Mouse (Mus musculus) spleen, adult 2 months (tissue): ENCODE data around the gene Ifi27l2b. TPM values are rescaled to one million over a fixed set of nuclear protein-coding genes. Genes with fewer than 3 reads are reported as not detected.

Experiments used
- DNase-seq, 2 experiments: peaks; one replicate each; pipeline versions ENCODE4 v3.0.0 to v3.0.0-alpha.2; 2012 to 2021; ENCODE audit warnings: low spot score in 2 of 2, low read depth in 1 of 2
- H3K27ac ChIP-seq: fragments of 200-500 bp; 2 replicates; pipeline ENCODE4 v1.5.1; 2012; ENCODE audit warnings: low read length, inconsistent platforms; ENCODE audit not compliant: insufficient read depth
- H3K27me3 ChIP-seq: fragments of 200-500 bp; 2 replicates; pipeline ENCODE4 v1.6.1; 2012; ENCODE audit warnings: mild to moderate bottlenecking, moderate library complexity, low read length, inconsistent platforms; ENCODE audit not compliant: control insufficient read depth, insufficient read depth
- H3K36me3 ChIP-seq: fragments of 200-500 bp; 2 replicates; pipeline ENCODE4 v1.6.1; 2012; ENCODE audit warnings: mild to moderate bottlenecking, low read length, inconsistent platforms; ENCODE audit not compliant: control insufficient read depth, insufficient read depth
- H3K4me1 ChIP-seq: fragments of 200-500 bp; 2 replicates; pipeline ENCODE4 v1.6.1; 2011; ENCODE audit warnings: inconsistent platforms; ENCODE audit not compliant: control insufficient read depth, insufficient read depth, insufficient read length
- H3K4me3 ChIP-seq: fragments of 200-500 bp; 2 replicates; pipeline ENCODE4 v1.5.1; 2011; ENCODE audit warnings: mild to moderate bottlenecking, inconsistent platforms; ENCODE audit not compliant: insufficient read depth, insufficient read length; ENCODE audit errors: extremely low read depth
- CTCF ChIP-seq: fragments of 200-500 bp; IDR thresholded peaks from 2 replicates; pipeline ENCODE4 v1.5.1; 2011; ENCODE audit warnings: mild to moderate bottlenecking, inconsistent platforms; ENCODE audit not compliant: insufficient read depth, insufficient read length, insufficient replicate concordance; ENCODE audit errors: extremely low read depth
- POLR2A ChIP-seq: fragments of 200-500 bp; IDR thresholded peaks from 2 replicates; pipeline ENCODE4 v1.6.1; 2011; ENCODE audit warnings: low read depth, low read length, inconsistent platforms
- WGBS: fragments of 180-500 bp; shearing (Covaris S2); methylation state at CpG from one replicate; pipeline ENCODE4 v1.1.7; 2018; 5-methylcytosine and 5-hydroxymethylcytosine counted together
- polyA plus RNA-seq: library from polyadenylated mRNA; depleted of rRNA; stranded (reverse); fragments of >200 nt; gene quantifications from 2 replicates; pipeline ENCODE4 v1.2.3, GENCODE M21; 2012

Ifi27l2b gene
- polyA plus RNA-seq, 1 experiment, result 0.07 TPM

DNA sequence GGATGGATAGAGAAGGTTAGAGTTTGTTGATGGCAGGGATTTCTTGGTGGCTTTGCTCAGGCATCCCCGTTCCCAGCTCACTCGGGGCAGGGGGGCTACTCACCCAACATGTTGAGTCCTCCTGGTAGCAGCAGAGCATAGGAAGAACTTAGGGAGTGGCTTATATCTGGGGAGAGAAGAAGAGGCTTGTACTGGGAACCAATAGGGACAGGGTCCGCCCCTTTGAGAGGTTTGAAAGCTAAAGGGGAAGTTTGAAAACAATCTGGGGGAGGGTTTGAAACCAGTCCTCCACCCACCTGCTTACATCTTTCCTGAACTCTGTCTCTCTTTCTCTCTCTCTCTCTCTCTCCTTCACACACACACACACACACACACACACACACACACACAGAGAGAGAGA, 13.5 kb downstream of the Ifi27l2b start, which contains the start of gene Ifi27l2a:
Gene Ifi27l2a, minus strand, starts transcription at position 157 of the 400 bp plus-strand sequence.
- peaks cover 21% of the 10 kb centered on the region for H3K36me3 ChIP-seq
- DNase-seq, result peak; percentile 36 to 60
- 14% methylated on average over 3 of the region's 3 CpGs for WGBS
- peak; percentile 34 for TF ChIP-seq POLR2A
- no peak for TF ChIP-seq CTCF
- peak within 1 kb of the TSS; percentile 85 for H3K4me3 ChIP-seq
- H3K4me1 ChIP-seq, result peaks cover 2% of the 10 kb centered on the region; the same call in 1 of the 2 replicates
- H3K27ac ChIP-seq, result peak within 1 kb of the TSS; percentile 79
- no peaks in the 10 kb centered on the region for H3K27me3 ChIP-seq

DNA sequence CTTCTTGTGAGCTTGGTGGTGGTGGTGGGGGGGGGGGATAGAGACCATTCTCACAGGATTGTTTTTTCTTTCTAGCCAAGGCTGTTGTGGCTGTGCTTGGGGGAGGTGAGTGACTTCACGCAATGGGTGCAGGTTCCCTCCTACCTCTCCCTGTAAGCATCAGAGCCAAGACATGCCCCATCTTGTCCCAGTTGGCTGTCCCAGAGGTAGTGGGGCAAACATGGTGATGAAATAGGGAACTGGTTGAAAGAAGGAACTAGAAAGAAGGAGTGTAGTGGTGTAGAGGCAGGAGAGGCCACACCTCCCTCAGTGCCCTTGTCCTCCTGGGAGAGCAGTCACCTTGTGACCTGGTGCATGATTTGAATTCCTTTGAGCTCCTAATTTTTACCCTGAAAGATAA, 19.4 kb downstream of the Ifi27l2b start:
- Histone ChIP-seq H3K27me3 (no peaks in the 10 kb centered on the region), H3K36me3 (peaks cover 25% of the 10 kb centered on the region), H3K4me1 (peaks cover 19% of the 10 kb centered on the region; the same call in 1 of the 2 replicates), H3K27ac (0 out of 2 replicates have a peak overlapping the region, but pooled peaks have one; percentile 7), H3K4me3 (no peak overlapping the region)
- no peak for DNase-seq
- 93% methylated on average over 1 of the region's 1 CpGs for WGBS
- no peak for TF ChIP-seq POLR2A

DNA sequence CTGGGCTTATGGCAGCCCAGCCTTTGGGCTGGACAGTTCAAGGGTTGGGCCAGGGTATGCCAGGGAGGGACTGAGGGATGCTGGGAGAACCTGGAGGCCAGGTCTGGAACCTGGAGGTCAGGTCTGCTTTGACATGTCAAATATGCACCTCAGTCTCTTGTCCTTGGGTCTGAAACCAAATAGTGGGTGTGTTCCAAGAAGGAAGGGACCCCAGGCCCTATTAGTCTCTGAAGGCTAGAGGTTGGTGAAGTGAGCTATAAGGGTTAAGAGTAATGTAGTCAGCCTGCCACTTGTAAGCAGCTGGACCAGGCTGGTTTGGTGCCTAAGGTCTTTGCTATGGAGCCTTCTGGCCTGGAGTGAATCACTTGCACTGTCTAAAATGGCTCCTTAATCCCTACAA, 22.2 kb downstream of the Ifi27l2b start:
- DNase-seq, result no peak
- peaks cover 13% of the 10 kb centered on the region for H3K36me3 ChIP-seq
- H3K27ac ChIP-seq, result peak overlapping the region; percentile 95
- H3K4me1 ChIP-seq, result peaks cover 17% of the 10 kb centered on the region; the same call in 1 of the 2 replicates
- TF ChIP-seq POLR2A (no peak), CTCF (no peak)
- H3K27me3 ChIP-seq, result no peaks in the 10 kb centered on the region
- peak overlapping the region; percentile 50 for H3K4me3 ChIP-seq

DNA sequence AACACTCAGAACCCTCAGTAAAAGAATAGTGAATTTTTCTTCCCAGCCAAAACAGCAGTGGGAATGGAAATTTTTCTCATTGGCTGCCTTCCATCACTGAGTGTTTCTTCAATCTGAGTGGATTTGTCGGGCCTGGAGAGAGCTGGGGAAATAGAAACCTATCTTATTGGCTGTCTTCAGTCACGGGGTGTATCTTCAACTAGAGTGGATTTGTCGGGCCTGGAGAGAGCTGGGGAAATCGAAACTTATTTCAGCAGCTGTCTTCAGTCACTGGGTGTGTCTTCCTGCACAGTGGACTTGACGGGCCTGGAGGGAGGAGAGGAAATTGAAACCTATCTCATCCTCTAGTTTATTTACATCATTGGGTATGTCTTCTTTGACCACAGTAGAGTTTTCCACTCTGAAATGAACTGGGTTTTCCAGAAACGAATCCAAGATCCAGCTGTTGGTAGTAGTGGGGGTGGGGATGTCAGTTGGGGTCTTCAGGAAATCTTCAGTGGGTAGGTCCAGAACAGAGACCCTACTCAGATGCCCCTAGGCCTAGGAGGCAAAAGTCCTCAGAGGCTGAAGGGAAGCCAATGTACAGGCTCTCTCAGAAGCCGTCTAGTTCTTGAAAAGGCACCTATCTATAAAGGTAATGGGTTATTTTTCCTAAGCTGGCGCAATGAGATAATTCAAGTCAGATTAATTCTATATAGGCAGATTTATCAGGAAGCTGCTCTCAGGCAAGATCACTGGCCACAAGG, 22.9 kb downstream of the Ifi27l2b start, which contains the start of gene Ifi27:
Gene Ifi27, plus strand, starts transcription at position 226 of the 746 bp plus-strand sequence.
- H3K4me1 ChIP-seq, result peaks cover 17% of the 10 kb centered on the region; the same call in 1 of the 2 replicates
- peak within 1 kb of the TSS; percentile 50 for H3K4me3 ChIP-seq
- peak within 1 kb of the TSS; percentile 95 for H3K27ac ChIP-seq
- TF ChIP-seq CTCF, result no peak
- TF ChIP-seq POLR2A, result peak; percentile 49; the same call in 1 of the 2 replicates
- WGBS, result 24% methylated on average over 8 of the region's 8 CpGs
- DNase-seq, result peak; percentile 64 to 80
- H3K36me3 ChIP-seq, result peaks cover 8% of the 10 kb centered on the region
- no peaks in the 10 kb centered on the region for H3K27me3 ChIP-seq

DNA sequence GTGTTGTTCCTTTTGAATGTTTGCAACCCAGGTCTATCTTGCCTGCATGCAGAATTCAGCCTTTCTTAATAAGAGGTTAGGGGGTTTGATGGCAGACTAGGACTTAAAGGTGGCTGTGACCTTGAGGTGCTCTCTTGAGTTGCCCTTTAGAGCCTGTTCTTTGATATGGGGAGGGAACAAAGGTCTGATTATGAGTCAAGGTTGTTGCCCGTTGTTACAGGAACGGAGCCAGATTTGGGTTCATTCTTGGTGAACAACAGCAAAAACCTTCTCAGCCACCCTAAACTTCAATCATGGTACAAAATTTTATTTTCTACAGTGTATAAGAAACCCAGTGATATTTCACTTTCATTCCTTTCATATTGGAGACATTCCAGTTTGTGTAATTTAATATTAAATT, 23.6 kb downstream of the Ifi27l2b start:
- H3K4me3 ChIP-seq, result no peak overlapping the region
- H3K4me1 ChIP-seq, result peaks cover 17% of the 10 kb centered on the region; the same call in 1 of the 2 replicates
- no peaks in the 10 kb centered on the region for H3K27me3 ChIP-seq
- TF ChIP-seq POLR2A, result no peak
- no peak for TF ChIP-seq CTCF
- peak overlapping the region; percentile 48; the same call in 1 of the 2 replicates for H3K27ac ChIP-seq
- no peak for DNase-seq
- peaks cover 4% of the 10 kb centered on the region for H3K36me3 ChIP-seq
- WGBS, result 81% methylated on average over 2 of the region's 2 CpGs

DNA sequence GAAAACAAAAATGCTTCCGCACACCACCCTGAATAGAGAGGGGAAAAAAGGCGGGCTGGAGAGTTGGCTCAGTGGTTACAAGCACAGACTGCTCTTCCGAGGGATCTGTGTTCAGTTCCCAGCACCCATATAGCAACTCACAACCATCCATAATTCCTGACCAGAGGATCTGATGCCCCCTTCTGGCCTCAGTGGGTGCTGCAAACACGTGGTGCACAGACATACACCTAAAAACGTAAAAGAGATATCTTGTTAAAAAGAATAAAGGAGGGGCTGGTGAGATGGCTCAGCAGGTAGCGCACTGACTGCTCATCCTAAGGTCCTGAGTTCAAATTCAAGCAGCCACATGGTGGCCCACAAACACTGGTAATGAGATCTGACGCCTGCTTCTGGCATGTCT, 30.3 kb downstream of the Ifi27l2b start:
- no peaks in the 10 kb centered on the region for H3K27me3 ChIP-seq
- no peak overlapping the region for H3K27ac ChIP-seq
- WGBS, result 96% methylated on average over 7 of the region's 7 CpGs
- H3K4me1 ChIP-seq, result peaks cover 8% of the 10 kb centered on the region
- H3K4me3 ChIP-seq, result no peak overlapping the region
- TF ChIP-seq POLR2A (no peak), CTCF (no peak)
- peaks cover 11% of the 10 kb centered on the region; the same call in 1 of the 2 replicates for H3K36me3 ChIP-seq
- no peak for DNase-seq

DNA sequence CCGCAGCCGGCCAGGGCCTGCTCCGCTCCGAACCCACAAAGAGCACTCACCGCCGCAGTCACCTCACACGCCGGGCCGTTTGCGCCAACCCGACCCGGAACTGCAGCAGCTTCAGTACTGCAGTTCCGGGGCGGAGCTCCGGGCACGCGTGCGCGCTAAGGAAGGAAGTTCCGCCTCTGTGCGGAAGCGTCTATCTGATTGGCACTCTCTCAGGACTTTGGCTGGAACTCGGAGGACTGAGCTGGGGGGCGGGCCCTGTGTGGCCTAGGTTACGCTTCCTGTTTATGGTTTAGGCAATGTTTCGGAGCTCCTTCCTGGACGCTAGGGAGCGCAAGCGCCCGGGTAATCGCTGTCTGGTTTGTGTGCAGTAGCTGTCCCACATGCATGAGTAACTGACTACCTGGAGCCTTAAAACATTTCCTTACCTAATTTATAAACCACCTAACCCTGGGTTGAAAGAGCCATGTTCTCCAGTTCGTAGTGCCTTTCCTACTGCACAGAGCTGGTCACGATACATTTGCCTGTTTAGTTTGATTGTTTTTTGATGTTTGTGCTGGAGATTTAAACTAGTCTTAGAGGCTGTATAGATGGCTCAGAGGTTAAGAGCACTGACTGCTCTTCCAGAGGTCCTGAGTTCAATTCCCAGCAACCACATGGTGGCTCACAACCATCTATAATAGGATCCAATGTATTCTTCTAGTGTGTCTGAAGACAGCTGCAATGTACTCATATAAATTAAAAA, 31.1 kb downstream of the Ifi27l2b start, which contains the start of gene Ddx24:
Gene Ddx24, minus strand, starts transcription at position 102 of the 742 bp plus-strand sequence.
- no peaks in the 10 kb centered on the region for H3K27me3 ChIP-seq
- H3K27ac ChIP-seq, result peak within 1 kb of the TSS; percentile 61; the same call in 1 of the 2 replicates
- DNase-seq, result peak; percentile 98
- H3K4me1 ChIP-seq, result peaks cover 8% of the 10 kb centered on the region
- TF ChIP-seq POLR2A, result peak; percentile 88
- TF ChIP-seq CTCF, result peak; percentile 83; the same call in 1 of the 2 replicates
- H3K4me3 ChIP-seq, result peak within 1 kb of the TSS; percentile 95
- under 1% methylated on average over 33 of the region's 33 CpGs for WGBS
- peaks cover 12% of the 10 kb centered on the region; the same call in 1 of the 2 replicates for H3K36me3 ChIP-seq
